Mouse (Mus musculus) testis, adult 2 months (tissue): ENCODE results near the gene B4gat1.

ENCODE experiments used
- CTCF ChIP-seq: fragments of 200-500 bp; IDR thresholded peaks from 2 replicates; pipeline ENCODE4 v1.5.1; 2012; ENCODE audit warnings: low read depth, mild to moderate bottlenecking, inconsistent platforms, low read length, moderate library complexity; ENCODE audit not compliant: control insufficient read depth, insufficient read depth, insufficient replicate concordance
- POLR2A ChIP-seq: fragments of 200-500 bp; IDR thresholded peaks from 2 replicates; pipeline ENCODE4 v1.6.1; 2012; ENCODE audit warnings: low read depth, mild to moderate bottlenecking, inconsistent platforms, low read length, moderate library complexity; ENCODE audit not compliant: control insufficient read depth

DNA sequence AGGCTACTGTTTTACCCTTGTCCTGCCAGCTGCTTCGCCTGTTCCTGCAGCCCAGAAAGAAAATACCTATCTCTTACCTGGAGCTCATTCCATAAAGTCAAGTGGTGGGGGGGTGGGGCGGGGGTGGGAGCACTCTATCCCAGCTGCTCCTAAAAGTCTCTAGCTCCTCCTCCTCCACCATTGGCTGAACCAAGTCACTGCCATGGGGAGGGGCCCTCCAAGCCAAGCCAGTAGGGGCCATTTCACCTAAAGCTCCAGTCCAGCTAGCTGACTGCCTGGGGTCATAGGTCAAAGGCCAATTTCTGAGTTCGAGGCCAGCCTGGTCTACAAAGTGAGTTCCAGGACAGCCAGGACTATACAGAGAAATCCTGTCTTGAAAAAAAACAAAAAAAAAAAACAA is 5.9 kb upstream of the B4gat1 start:
- TF ChIP-seq CTCF (no peak), POLR2A (no peak)
